Mouse (Mus musculus): ENCODE measurements around the gene Krtap12-1.
"Not testable (repeated sequence)": the region's sequence is repeated elsewhere in the genome, so short reads cannot be mapped to it uniquely, and the experiment has no call there.

Krtap12-1 gene

GRCm38 (mm10) chr10:77741924-77742688 lies 21.7 kb downstream of the Krtap12-1 start, which contains the start of gene Gm18596:
Gene Gm18596 (minus strand): TSS chr10:77742638.
- not testable (repeated sequence) for DNase-seq (ENCODE audit: low spot score)

DNA sequence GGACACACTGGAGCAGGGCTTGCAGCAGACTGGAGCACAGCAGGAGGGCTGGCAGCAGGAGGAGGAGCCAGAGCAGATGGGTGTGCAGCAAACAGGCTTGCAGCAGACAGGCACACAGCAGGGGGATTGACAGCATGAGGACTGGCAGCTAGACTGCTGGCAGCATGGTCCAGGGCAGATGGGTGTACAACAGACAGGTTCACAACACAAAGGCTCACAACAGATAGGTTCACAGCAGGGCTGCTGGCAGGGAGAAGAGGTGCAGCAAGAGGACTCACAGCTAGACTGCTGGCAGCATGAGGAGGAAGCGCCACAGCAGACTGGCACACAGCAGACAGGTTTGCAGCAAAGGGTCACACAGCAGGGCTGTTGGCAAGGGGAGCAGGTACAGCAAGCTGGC lies 30.3 kb downstream of the Krtap12-1 start:
- DNase-seq (ENCODE audit: low spot score), result not testable (repeated sequence)

- DNase-seq (ENCODE audit: low spot score), result not testable (repeated sequence)
Observed at GRCm38 (mm10) chr10:77751254-77751653, 30.9 kb downstream of the Krtap12-1 start, which contains the start of gene Gm9736. Gene Gm9736 (minus strand): TSS chr10:77751354.

GRCm38 (mm10) chr10:77752312-77752711 lies 31.9 kb downstream of the Krtap12-1 start:
- not testable (repeated sequence) for DNase-seq (ENCODE audit: low spot score)

DNA sequence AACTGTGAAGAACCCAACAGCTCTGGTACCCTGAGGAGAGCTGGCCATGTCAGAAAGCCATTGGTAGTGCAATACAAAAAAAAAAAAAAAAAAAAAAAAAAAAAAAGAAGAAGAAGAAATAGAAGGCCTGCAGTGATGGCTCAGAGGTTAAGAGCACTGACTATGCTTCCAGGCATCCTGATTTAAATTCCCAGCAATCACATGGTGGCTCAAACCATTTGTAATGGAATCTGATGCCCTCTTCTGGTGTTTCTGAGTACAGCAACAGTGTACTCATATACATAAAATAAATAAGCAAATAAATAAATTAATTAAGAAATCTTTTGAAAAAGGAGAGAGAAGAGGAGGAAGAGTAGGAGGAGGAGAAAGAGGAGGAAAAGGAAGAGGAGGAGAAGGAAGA lies 33.0 kb downstream of the Krtap12-1 start:
- DNase-seq (ENCODE audit: low spot score), result no peak

DNA sequence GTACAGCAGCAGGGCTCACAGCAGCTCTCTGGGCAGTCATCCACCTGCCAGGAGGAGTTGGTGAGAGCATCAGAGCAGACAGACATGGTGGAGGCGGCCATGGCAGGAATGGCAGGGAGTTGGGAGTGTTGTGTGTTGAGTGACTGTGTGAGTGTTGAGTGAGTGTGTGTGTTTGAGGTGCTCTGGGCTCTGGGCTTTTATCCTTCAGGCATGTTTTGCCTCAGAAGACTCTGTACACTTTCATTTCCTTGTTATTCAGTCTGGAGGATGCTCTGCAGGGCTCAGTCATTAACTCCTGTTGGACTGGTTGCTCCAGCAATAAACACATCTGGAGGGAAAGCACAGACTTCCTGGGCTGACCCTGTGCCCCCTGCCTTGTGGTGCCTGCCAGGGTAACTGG lies 39.2 kb downstream of the Krtap12-1 start, which contains the start of gene Gm3233:
Gene Gm3233 (minus strand): TSS at position 101 of the 400 bp plus-strand sequence.
- not testable (repeated sequence) for DNase-seq (ENCODE audit: low spot score)

DNA sequence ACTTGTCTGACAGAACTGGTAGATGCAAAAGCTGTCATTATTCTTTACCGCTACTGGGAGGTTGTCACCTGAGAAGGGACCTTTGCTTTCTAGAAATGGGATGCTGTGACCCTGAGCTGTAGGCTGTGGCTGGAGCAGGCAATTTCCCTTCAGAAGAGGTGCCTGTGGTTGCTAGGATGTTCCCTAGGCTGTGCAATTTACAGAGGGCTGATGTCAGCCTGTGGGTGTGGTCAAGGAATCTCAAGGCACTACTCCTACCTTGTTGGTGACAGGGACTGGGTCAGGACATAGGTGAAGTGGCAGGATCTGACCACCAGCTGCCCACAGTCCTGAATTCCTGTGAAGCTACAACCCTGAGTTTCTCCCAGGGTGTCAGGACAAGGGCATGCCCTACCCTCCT lies 49.3 kb downstream of the Krtap12-1 start:
- DNase-seq (ENCODE audit: low spot score), result no peak

Measured in urinary bladder, postnatal 10 days (tissue).